Comparison of ENCODE assay signal across 9 mouse cellular contexts in genomic region chr14:30109079-30109478, GRCm38 (mm10).
A peak's percentile ranks its signal among the peaks of the same experiment; 100 is the strongest.
DNase-seq lines count a peak whose midpoint lies in the region; TF ChIP-seq lines count a peak whose summit lies in the region.
"Had no signal": no experiment of that assay in that cellular context is flagged by ENCODE, and none has a peak within 500 bp of the region (broad histone marks: within the 10 kb centered on the region; RNA-seq: fewer than 3 reads in every experiment).

No protein-coding gene starts in this region.

- H3K4me1 ChIP-seq in MEL (ENCODE audit: control insufficient read depth in 1 of 2, insufficient read depth in 2 of 2, low read length in 2 of 2) = no peaks in the 10 kb centered on the region

- TF ChIP-seq RAD21 in MEL (IDR thresholded peaks at IDR 0.05; ENCODE audit: low read depth, low read length) = peak; percentile 69

- H3K27me3 ChIP-seq in MEL (ENCODE audit: control insufficient read depth in 1 of 2, insufficient read depth in 2 of 2, low read length in 2 of 2) = no peaks in the 10 kb centered on the region; a peak in 2 of 4 replicates
- H3K27me3 ChIP-seq: embryonic facial prominence, embryonic 15.5 days; stomach, embryonic 15.5 days had no signal

- H3K36me3 ChIP-seq in MEL (ENCODE audit: control insufficient read depth in 1 of 2, insufficient read depth in 2 of 2, low read length in 2 of 2) = no peaks in the 10 kb centered on the region
- H3K36me3 ChIP-seq: stomach, embryonic 15.5 days had no signal

- H3K27ac ChIP-seq in layer of hippocampus, adult 2 months = peak overlapping the region; percentile 78; the same call in 1 of the 2 replicates
- H3K27ac ChIP-seq in MEL (ENCODE audit: control insufficient read depth, low read depth, low read length) = no peak overlapping the region
- H3K27ac ChIP-seq: embryonic facial prominence, embryonic 15.5 days; stomach, embryonic 15.5 days had no signal

- peak; percentile 75 for TF ChIP-seq CTCF in layer of hippocampus, adult 2 months (conservative IDR thresholded peaks at IDR 0.05)
- TF ChIP-seq CTCF in MEL (IDR thresholded peaks at IDR 0.05 in 2 of 3, conservative IDR thresholded peaks at IDR 0.05 in 1 of 3; ENCODE audit: control insufficient read depth in 1 of 3, insufficient read depth in 1 of 3, low read depth in 2 of 3, low read length in 3 of 3, poor library complexity in 1 of 3, severe bottlenecking in 1 of 3) = peak; percentile 61 to 88 (median 79)

- H3K9me3 ChIP-seq in MEL (replicated peaks; ENCODE audit: insufficient read depth, low read length) = no peaks in the 10 kb centered on the region
- H3K9me3 ChIP-seq: embryonic facial prominence, embryonic 15.5 days; stomach, embryonic 15.5 days had no signal

- no peak for TF ChIP-seq POLR2A in MEL (IDR thresholded peaks at IDR 0.05; ENCODE audit: control insufficient read depth in 1 of 2, insufficient read depth in 1 of 2, low read depth in 1 of 2, low read length in 2 of 2, poor library complexity in 1 of 2)

- no peak overlapping the region for H3K9ac ChIP-seq in MEL (ENCODE audit: control insufficient read depth, low read depth, low read length, poor library complexity, severe bottlenecking)
- H3K9ac ChIP-seq: embryonic facial prominence, embryonic 15.5 days; stomach, embryonic 15.5 days had no signal

- H3K4me3 ChIP-seq in layer of hippocampus, adult 2 months = no peak overlapping the region
- H3K4me3 ChIP-seq in MEL (ENCODE audit: control insufficient read depth in 1 of 2, insufficient read depth in 1 of 2, low read depth in 2 of 2, low read length in 2 of 2) = no peak overlapping the region
- H3K4me3 ChIP-seq: embryonic facial prominence, embryonic 15.5 days; stomach, embryonic 15.5 days had no signal

- H3K79me2 ChIP-seq in MEL (ENCODE audit: control insufficient read depth, insufficient read depth, low read length, poor library complexity) = no peaks in the 10 kb centered on the region

- TF ChIP-seq EP300 in MEL (IDR thresholded peaks at IDR 0.05; ENCODE audit: low read depth in 1 of 2, low read length in 2 of 2) = no peak

- no peak for DNase-seq in layer of hippocampus, adult 2 months (ENCODE audit: low spot score in 2 of 2)
- DNase-seq in layer of hippocampus, adult 9-10 months (ENCODE audit: low spot score) = no peak
- peak; percentile 49 for DNase-seq in MEL (ENCODE audit: low read depth, low spot score)
- DNase-seq in c-Kit-positive CD71-positive TER-119-negative erythroid progenitor cells, embryonic 14.5 days (ENCODE audit: low read depth) = peak; percentile 14
- peak; percentile 29 for DNase-seq in mesoderm, embryonic 11.5 days (ENCODE audit: low read depth, low spot score)
- DNase-seq in frontal cortex, postnatal 14 days (ENCODE audit: low spot score in 2 of 2) = no peak
- no peak for DNase-seq in urinary bladder, adult 18-20 months (ENCODE audit: low spot score in 2 of 2)

TF ChIP-seq in MEL, 35 proteins besides CTCF, POLR2A, EP300 and RAD21:
- no peak for TF ChIP-seq ZKSCAN1 (IDR thresholded peaks at IDR 0.05; ENCODE audit: low read depth, low read length)
- no peak for TF ChIP-seq POLR2AphosphoS5 (IDR thresholded peaks at IDR 0.05; ENCODE audit: borderline replicate concordance, low read depth, low read length)
- no peak for TF ChIP-seq GABPA (IDR thresholded peaks at IDR 0.05; ENCODE audit: low read depth, low read length)
- TF ChIP-seq ZC3H11A (IDR thresholded peaks at IDR 0.05; ENCODE audit: low read depth, low read length) = peak; percentile 65
- TF ChIP-seq MAZ (IDR thresholded peaks at IDR 0.05; ENCODE audit: low read depth, low read length) = no peak
- no peak for TF ChIP-seq MXI1 (IDR thresholded peaks at IDR 0.05; ENCODE audit: low read depth, low read length)
- TF ChIP-seq CHD2 (IDR thresholded peaks at IDR 0.05; ENCODE audit: low read length) = no peak
- TF ChIP-seq SMC3 (IDR thresholded peaks at IDR 0.05; ENCODE audit: low read depth, low read length) = peak; percentile 75
- TF ChIP-seq E2F4 (IDR thresholded peaks at IDR 0.05; ENCODE audit: borderline replicate concordance, low read depth, low read length) = no peak
- no peak for TF ChIP-seq MYC (IDR thresholded peaks at IDR 0.05; ENCODE audit: low read depth, low read length)
- no peak for TF ChIP-seq TAL1 (IDR thresholded peaks at IDR 0.05; ENCODE audit: low read length)
TF ChIP-seq in MEL: peak in this region for 2.

Comparison
In these comparisons a context has a peak if more than half of its experiments do, and no peak if none do; other contexts are left out.
1. DNase-seq: peak in MEL (single experiment), c-Kit-positive CD71-positive TER-119-negative erythroid progenitor cells, embryonic 14.5 days (single experiment) and mesoderm, embryonic 11.5 days (single experiment); none in layer of hippocampus, adult 2 months (0 of 2), layer of hippocampus, adult 9-10 months (single experiment), frontal cortex, postnatal 14 days (0 of 2) and urinary bladder, adult 18-20 months (0 of 2).